Mouse (Mus musculus) hindbrain, embryonic 10.5 days (tissue): Measurements from ENCODE around the gene Ccnl2. TPM values are rescaled to one million over a fixed set of nuclear protein-coding genes. Genes with fewer than 3 reads are reported as not detected.
A peak's percentile ranks its signal among the peaks of the same experiment; 100 is the strongest.
"Not testable (repeated sequence)": the region's sequence is repeated elsewhere in the genome, so short reads cannot be mapped to it uniquely, and the experiment has no call there.

ENCODE experiments used
- DNase-seq: peaks from one replicate; pipeline ENCODE4 v3.0.0-alpha.2; 2017; ENCODE audit warnings: low spot score
- H3K27ac ChIP-seq: fragments of 300-500 bp; sonication (generic); 2 replicates; pipeline ENCODE4 v1.5.1; 2016; ENCODE audit warnings: mild to moderate bottlenecking, moderate library complexity
- H3K27me3 ChIP-seq: fragments of 300-500 bp; sonication (generic); 2 replicates; pipeline ENCODE4 v1.6.1; 2016; ENCODE audit warnings: mild to moderate bottlenecking; ENCODE audit not compliant: poor library complexity, insufficient read depth, severe bottlenecking
- H3K36me3 ChIP-seq: fragments of 300-500 bp; sonication (generic); 2 replicates; pipeline ENCODE4 v1.6.1; 2016; ENCODE audit warnings: mild to moderate bottlenecking, moderate library complexity
- H3K4me1 ChIP-seq: fragments of 300-500 bp; sonication (generic); replicated peaks from 2 replicates; pipeline ENCODE4 v1.6.1; 2016; ENCODE audit warnings: mild to moderate bottlenecking
- H3K4me3 ChIP-seq: fragments of 300-500 bp; sonication (generic); 2 replicates; pipeline ENCODE4 v1.5.1; 2016; ENCODE audit warnings: mild to moderate bottlenecking, moderate library complexity
- H3K9me3 ChIP-seq: fragments of 300-500 bp; sonication (generic); 2 replicates; pipeline ENCODE4 v1.6.1; 2016; ENCODE audit warnings: mild to moderate bottlenecking, moderate library complexity
- WGBS: fragments of 180-500 bp; shearing (Covaris S2); methylation state at CpG from one replicate; pipeline ENCODE4 v1.1.7; 2016; 5-methylcytosine and 5-hydroxymethylcytosine counted together
- polyA plus RNA-seq: library from polyadenylated mRNA; unstranded; fragments of >200 nt; fragmentation: Nextera tagmentation; extraction: Ambion mirVana; gene quantifications from 2 replicates; pipeline ENCODE4 v1.2.1, GENCODE M21; 2016

Gene Ccnl2
- polyA plus RNA-seq, 1 experiment from 2014 or later = 167 TPM

- Histone ChIP-seq H3K27ac (peak overlapping the region; percentile 50; the same call in 1 of the 2 replicates), H3K36me3 (no peaks in the 10 kb centered on the region), H3K4me1 (peaks cover 72% of the 10 kb centered on the region), H3K9me3 (no peaks in the 10 kb centered on the region), H3K27me3 (peaks cover 41% of the 10 kb centered on the region), H3K4me3 (no peak overlapping the region)
- no peak for DNase-seq
- 78% methylated on average over 2 of the region's 2 CpGs for WGBS
Observed at GRCm38 (mm10) chr4:155777816-155778215, 34.5 kb upstream of the Ccnl2 start.

- DNase-seq = no peak
- H3K36me3 ChIP-seq = no peaks in the 10 kb centered on the region
- WGBS = 76% methylated on average over 4 of the region's 4 CpGs
- peaks cover 24% of the 10 kb centered on the region for H3K27me3 ChIP-seq
- no peak overlapping the region for H3K27ac ChIP-seq
- no peaks in the 10 kb centered on the region for H3K9me3 ChIP-seq
- peaks cover 68% of the 10 kb centered on the region for H3K4me1 ChIP-seq
- no peak overlapping the region for H3K4me3 ChIP-seq
Observed at GRCm38 (mm10) chr4:155779498-155779897, 32.8 kb upstream of the Ccnl2 start.

GRCm38 (mm10) chr4:155780895-155781294 is 31.4 kb upstream of the Ccnl2 start:
- 32% methylated on average over 6 of the region's 6 CpGs for WGBS
- Histone ChIP-seq H3K36me3 (no peaks in the 10 kb centered on the region), H3K4me1 (peaks cover 66% of the 10 kb centered on the region), H3K9me3 (no peaks in the 10 kb centered on the region), H3K27me3 (peaks cover 20% of the 10 kb centered on the region; the same call in 1 of the 2 replicates), H3K27ac (peak overlapping the region; percentile 25; the same call in 1 of the 2 replicates), H3K4me3 (no peak overlapping the region)
- DNase-seq = peak; percentile 56

GRCm38 (mm10) chr4:155783486-155784080 is 28.7 kb upstream of the Ccnl2 start:
- Histone ChIP-seq H3K9me3 (no peaks in the 10 kb centered on the region), H3K36me3 (no peaks in the 10 kb centered on the region), H3K27me3 (peaks cover 19% of the 10 kb centered on the region; the same call in 1 of the 2 replicates), H3K4me1 (peaks cover 46% of the 10 kb centered on the region), H3K27ac (peak overlapping the region; percentile 91), H3K4me3 (peak overlapping the region; percentile 70)
- no peak for DNase-seq
- 43% methylated on average over 16 of the region's 16 CpGs for WGBS

- WGBS = under 1% methylated on average over 52 of the region's 52 CpGs
- peak; percentile 88 for DNase-seq
- Histone ChIP-seq H3K4me3 (peak overlapping the region; percentile 70), H3K36me3 (no peaks in the 10 kb centered on the region), H3K27me3 (peaks cover 15% of the 10 kb centered on the region; the same call in 1 of the 2 replicates), H3K27ac (peak overlapping the region; percentile 91), H3K4me1 (peaks cover 43% of the 10 kb centered on the region), H3K9me3 (no peaks in the 10 kb centered on the region)
Observed at GRCm38 (mm10) chr4:155784081-155784701, 28.1 kb upstream of the Ccnl2 start.

- Histone ChIP-seq H3K4me1 (peaks cover 34% of the 10 kb centered on the region), H3K27me3 (peaks cover 12% of the 10 kb centered on the region; the same call in 1 of the 2 replicates), H3K4me3 (0 out of 2 replicates have a peak overlapping the region, but pooled peaks have one; percentile 16), H3K36me3 (no peaks in the 10 kb centered on the region), H3K9me3 (no peaks in the 10 kb centered on the region), H3K27ac (peak overlapping the region; percentile 91)
- WGBS = 80% methylated on average over 10 of the region's 10 CpGs
- no peak for DNase-seq
Observed at GRCm38 (mm10) chr4:155785246-155785645, 27.0 kb upstream of the Ccnl2 start.

GRCm38 (mm10) chr4:155785819-155786218 is 26.5 kb upstream of the Ccnl2 start, which contains the start of gene Tmem88b:
TSS of gene Tmem88b (minus strand) at chr4:155785874.
- no peak for DNase-seq
- Histone ChIP-seq H3K9me3 (no peaks in the 10 kb centered on the region), H3K36me3 (no peaks in the 10 kb centered on the region), H3K4me1 (peaks cover 28% of the 10 kb centered on the region), H3K27me3 (peaks cover 18% of the 10 kb centered on the region; the same call in 1 of the 2 replicates), H3K27ac (peak within 1 kb of the TSS; percentile 91), H3K4me3 (peak within 1 kb of the TSS; percentile 70)
- WGBS = 69% methylated on average over 5 of the region's 5 CpGs

- H3K27me3 ChIP-seq = peaks cover 33% of the 10 kb centered on the region
- no peak for DNase-seq
- no peak overlapping the region for H3K4me3 ChIP-seq
- H3K4me1 ChIP-seq = peaks cover 27% of the 10 kb centered on the region
- no peaks in the 10 kb centered on the region for H3K36me3 ChIP-seq
- WGBS = 80% methylated on average over 3 of the region's 3 CpGs
- H3K27ac ChIP-seq = no peak overlapping the region
- H3K9me3 ChIP-seq = no peaks in the 10 kb centered on the region
Observed at GRCm38 (mm10) chr4:155788300-155788699, 24.0 kb upstream of the Ccnl2 start.

- Histone ChIP-seq H3K27me3 (peaks cover 33% of the 10 kb centered on the region), H3K4me1 (peaks cover 21% of the 10 kb centered on the region)
- 82% methylated on average over 4 of the region's 4 CpGs for WGBS
- not testable (repeated sequence) for H3K27ac ChIP-seq, DNase-seq, H3K9me3 ChIP-seq, H3K4me3 ChIP-seq, H3K36me3 ChIP-seq
Observed at GRCm38 (mm10) chr4:155788833-155789232, 23.5 kb upstream of the Ccnl2 start.

GRCm38 (mm10) chr4:155790021-155790489 is 22.2 kb upstream of the Ccnl2 start, which contains the start of gene Ankrd65:
TSS of gene Ankrd65 (plus strand) at chr4:155790439.
- Histone ChIP-seq H3K27ac (no peak within 1 kb of the TSS), H3K36me3 (no peaks in the 10 kb centered on the region), H3K27me3 (peaks cover 31% of the 10 kb centered on the region), H3K4me1 (peaks cover 10% of the 10 kb centered on the region), H3K4me3 (no peak within 1 kb of the TSS), H3K9me3 (no peaks in the 10 kb centered on the region)
- WGBS = 73% methylated on average over 3 of the region's 3 CpGs
- no peak for DNase-seq

GRCm38 (mm10) chr4:155790650-155791161 is 21.6 kb upstream of the Ccnl2 start:
- Histone ChIP-seq H3K36me3 (no peaks in the 10 kb centered on the region), H3K4me1 (0 out of 2 replicates have a peak, but pooled peaks cover 4% of the 10 kb centered on the region), H3K27ac (no peak overlapping the region), H3K27me3 (peaks cover 26% of the 10 kb centered on the region), H3K9me3 (no peaks in the 10 kb centered on the region), H3K4me3 (no peak overlapping the region)
- 80% methylated on average over 3 of the region's 3 CpGs for WGBS
- DNase-seq = no peak

GRCm38 (mm10) chr4:155791240-155791933 is 20.9 kb upstream of the Ccnl2 start:
- no peak overlapping the region for H3K4me3 ChIP-seq
- H3K27me3 ChIP-seq = peaks cover 23% of the 10 kb centered on the region
- no peaks in the 10 kb centered on the region for H3K36me3 ChIP-seq
- 0 out of 2 replicates have a peak, but pooled peaks cover 3% of the 10 kb centered on the region for H3K4me1 ChIP-seq
- no peaks in the 10 kb centered on the region for H3K9me3 ChIP-seq
- no peak for DNase-seq
- H3K27ac ChIP-seq = no peak overlapping the region
- WGBS = 73% methylated on average over 24 of the region's 24 CpGs
